Mouse (Mus musculus) G1E (cell line): Measurements from ENCODE around the gene Klhdc3. TPM values are rescaled to one million over a fixed set of nuclear protein-coding genes. Genes with fewer than 3 reads are reported as not detected.

Experiments used
- ATAC-seq: 2 replicates; pipeline ENCODE4 v1.8.0; 2016; ENCODE audit warnings: mild to moderate bottlenecking; ENCODE audit not compliant: insufficient number of reproducible peaks, poor library complexity, low FRiP score, severe bottlenecking; ENCODE audit errors: extremely low read depth
- DNase-seq: peaks from one replicate; pipeline ENCODE4 v3.0.0; 2012; ENCODE audit warnings: low spot score
- H3K27me3 ChIP-seq: 2 replicates; pipeline ENCODE4 v1.6.1; 2012; ENCODE audit warnings: mild to moderate bottlenecking, low read length, inconsistent platforms; ENCODE audit not compliant: insufficient read depth
- H3K36me3 ChIP-seq: replicated peaks from 2 replicates; pipeline ENCODE3; 2012; ENCODE audit warnings: mild to moderate bottlenecking, inconsistent platforms
- H3K4me1 ChIP-seq: 2 replicates; pipeline ENCODE4 v1.6.1; 2012; ENCODE audit warnings: low read depth, low read length, inconsistent platforms, mixed read lengths; ENCODE audit not compliant: insufficient read depth
- H3K4me3 ChIP-seq: 2 replicates; pipeline ENCODE4 v1.5.1; 2012; ENCODE audit warnings: low read depth, mild to moderate bottlenecking, inconsistent platforms, low read length, moderate library complexity, mixed read lengths
- H3K9me3 ChIP-seq: replicated peaks from 2 replicates; pipeline ENCODE4 v1.6.1; 2012; ENCODE audit warnings: inconsistent platforms
- CTCF ChIP-seq: IDR thresholded peaks from 2 replicates; pipeline ENCODE4 v1.5.1; 2012; ENCODE audit warnings: low read depth, low read length, inconsistent platforms, mixed read lengths
- GATA1 ChIP-seq: IDR thresholded peaks from 2 replicates; pipeline ENCODE4 v1.6.1; 2012; ENCODE audit warnings: borderline replicate concordance, low read length, inconsistent platforms, mixed read lengths
- GATA2 ChIP-seq: IDR thresholded peaks from 2 replicates; pipeline ENCODE4 v1.6.1; 2012; ENCODE audit warnings: low read depth, low read length, inconsistent platforms, borderline replicate concordance
- POLR2AphosphoS5 ChIP-seq: IDR thresholded peaks from 2 replicates; pipeline ENCODE4 v1.6.1; 2012; ENCODE audit warnings: low read depth, low read length, inconsistent platforms; ENCODE audit not compliant: insufficient replicate concordance
- TAL1 ChIP-seq: conservative IDR thresholded peaks from 2 replicates; pipeline ENCODE4 v1.6.1; 2012; ENCODE audit warnings: low read depth, low read length, inconsistent platforms, mixed read lengths
- polyA plus RNA-seq: library from polyadenylated mRNA; stranded (reverse); fragments of >175 nt; gene quantifications from 2 replicates; pipeline ENCODE4 v1.2.3, GENCODE M21; 2012
- total RNA-seq, 2 experiments: library from RNA; stranded (forward) in 1 of 2; stranded (reverse) in 1 of 2; fragments of 200-1000 nt in 1 of 2; fragments of >200 nt in 1 of 2; fragmentation: Nextera tagmentation in 1 of 2; gene quantifications; 2 replicates each; pipeline ENCODE4 v1.2.3; 2014 to 2017

Gene Klhdc3
- total and polyA plus RNA-seq, 3 experiments, result 26.0 to 221 (median 70.1) TPM

GRCm38 (mm10) chr17:46628791-46629684 is 51.7 kb downstream of the Klhdc3 start, which contains the start of gene Ptk7:
TSS of gene Ptk7 (minus strand) at chr17:46629504.
- DNase-seq (no peak), ATAC-seq (no peak)
- H3K4me1 ChIP-seq, result peaks cover 7% of the 10 kb centered on the region; the same call in 1 of the 2 replicates
- H3K4me3 ChIP-seq, result no peak within 1 kb of the TSS
- TF ChIP-seq GATA1 (no peak), GATA2 (no peak), POLR2AphosphoS5 (no peak), CTCF (no peak), TAL1 (no peak)
- H3K36me3 ChIP-seq, result no peaks in the 10 kb centered on the region
- no peaks in the 10 kb centered on the region for H3K9me3 ChIP-seq
- H3K27me3 ChIP-seq, result peaks cover 33% of the 10 kb centered on the region

- Histone ChIP-seq H3K27me3 (peaks cover 33% of the 10 kb centered on the region), H3K36me3 (no peaks in the 10 kb centered on the region), H3K4me3 (no peak overlapping the region), H3K4me1 (peaks cover 7% of the 10 kb centered on the region; the same call in 1 of the 2 replicates), H3K9me3 (no peaks in the 10 kb centered on the region)
- TF ChIP-seq CTCF (no peak), GATA2 (no peak), GATA1 (no peak), POLR2AphosphoS5 (no peak), TAL1 (no peak)
- no peak for DNase-seq
- no peak for ATAC-seq
These were observed 52.3 kb downstream of the Klhdc3 start for GRCm38 (mm10) chr17:46628471-46628790.

GRCm38 (mm10) chr17:46627409-46627808 is 53.3 kb downstream of the Klhdc3 start:
- no peak for ATAC-seq

GRCm38 (mm10) chr17:46624598-46624997 is 56.1 kb downstream of the Klhdc3 start:
- 0 out of 2 replicates have a peak, but pooled peaks cover under 1% of the 10 kb centered on the region for H3K4me1 ChIP-seq
- no peaks in the 10 kb centered on the region for H3K36me3 ChIP-seq
- H3K9me3 ChIP-seq, result no peaks in the 10 kb centered on the region
- DNase-seq (no peak), ATAC-seq (no peak)
- no peak overlapping the region for H3K4me3 ChIP-seq
- TF ChIP-seq GATA2 (no peak), TAL1 (no peak), CTCF (no peak), GATA1 (no peak), POLR2AphosphoS5 (no peak)
- H3K27me3 ChIP-seq, result peaks cover 37% of the 10 kb centered on the region

More at GRCm38 (mm10) chr17:46627409-46627808, 53.3 kb downstream of the Klhdc3 start:
- Histone ChIP-seq H3K27me3 (peaks cover 36% of the 10 kb centered on the region), H3K4me1 (peaks cover 7% of the 10 kb centered on the region; the same call in 1 of the 2 replicates), H3K4me3 (no peak overlapping the region), H3K36me3 (no peaks in the 10 kb centered on the region), H3K9me3 (no peaks in the 10 kb centered on the region)
- TF ChIP-seq GATA2 (no peak), GATA1 (no peak), CTCF (no peak), POLR2AphosphoS5 (no peak), TAL1 (no peak)
- no peak for DNase-seq

Other genes with a start within 250 kb of the Klhdc3 start
Only the 20 nearest of the 21 such genes appear.
- not detected in 2 replicates for gene Ttbk1, start 193.2 kb downstream of the Klhdc3 start, total RNA-seq (2014; fragmentation: Nextera tagmentation)
- 0.11 and 0.52 TPM in 2 replicates for gene Ttbk1, start 193.2 kb downstream of the Klhdc3 start, total RNA-seq (2017)
- 0.01 TPM in 1 of 2 replicates, not detected in the other for gene Ttbk1, start 193.2 kb downstream of the Klhdc3 start, polyA plus RNA-seq
- 26.0 and 29.8 TPM in 2 replicates for gene Dnph1, start 184.2 kb downstream of the Klhdc3 start, total RNA-seq (2014; fragmentation: Nextera tagmentation)
- 18.8 and 24.9 TPM in 2 replicates for gene Dnph1, start 184.2 kb downstream of the Klhdc3 start, total RNA-seq (2017)
- 36.9 and 38.1 TPM in 2 replicates for gene Dnph1, start 184.2 kb downstream of the Klhdc3 start, polyA plus RNA-seq
- gene Cul9, start 134.5 kb downstream of the Klhdc3 start, total RNA-seq (2014; fragmentation: Nextera tagmentation), result 0.24 and 0.45 TPM in 2 replicates
- 0.76 and 0.81 TPM in 2 replicates for gene Cul9, start 134.5 kb downstream of the Klhdc3 start, total RNA-seq (2017)
- 0.66 and 0.70 TPM in 2 replicates for gene Cul9, start 134.5 kb downstream of the Klhdc3 start, polyA plus RNA-seq
- 52.7 and 60.3 TPM in 2 replicates for gene Srf, start 124.7 kb downstream of the Klhdc3 start, total RNA-seq (2014; fragmentation: Nextera tagmentation)
- 18.4 and 22.7 TPM in 2 replicates for gene Srf, start 124.7 kb downstream of the Klhdc3 start, total RNA-seq (2017)
- 113 and 114 TPM in 2 replicates for gene Srf, start 124.7 kb downstream of the Klhdc3 start, polyA plus RNA-seq
- gene Ptk7, start 51.4 kb downstream of the Klhdc3 start, total RNA-seq (2014; fragmentation: Nextera tagmentation), result not detected in 2 replicates
- gene Ptk7, start 51.4 kb downstream of the Klhdc3 start, total RNA-seq (2017), result 0.05 TPM in 1 of 2 replicates, not detected in the other
- 0.01 TPM in 1 of 2 replicates, not detected in the other for gene Ptk7, start 51.4 kb downstream of the Klhdc3 start, polyA plus RNA-seq
- 1.3 and 2.1 TPM in 2 replicates for gene Klc4, start 34.9 kb downstream of the Klhdc3 start, total RNA-seq (2014; fragmentation: Nextera tagmentation)
- gene Klc4, start 34.9 kb downstream of the Klhdc3 start, total RNA-seq (2017), result 8.9 and 10.2 TPM in 2 replicates
- 11.7 and 12.3 TPM in 2 replicates for gene Klc4, start 34.9 kb downstream of the Klhdc3 start, polyA plus RNA-seq
- 44.7 and 59.4 TPM in 2 replicates for gene Mrpl2, start 34.7 kb downstream of the Klhdc3 start, total RNA-seq (2014; fragmentation: Nextera tagmentation)
- gene Mrpl2, start 34.7 kb downstream of the Klhdc3 start, total RNA-seq (2017), result 76.3 and 107 TPM in 2 replicates
- 853 and 1,060 TPM in 2 replicates for gene Mrpl2, start 34.7 kb downstream of the Klhdc3 start, polyA plus RNA-seq
- gene Cul7, start 30.6 kb downstream of the Klhdc3 start, total RNA-seq (2014; fragmentation: Nextera tagmentation), result 44.1 and 47.4 TPM in 2 replicates
- gene Cul7, start 30.6 kb downstream of the Klhdc3 start, total RNA-seq (2017), result 27.4 and 30.0 TPM in 2 replicates
- 136 and 142 TPM in 2 replicates for gene Cul7, start 30.6 kb downstream of the Klhdc3 start, polyA plus RNA-seq
- 12.2 and 13.2 TPM in 2 replicates for gene Rrp36, start 6.6 kb downstream of the Klhdc3 start, total RNA-seq (2014; fragmentation: Nextera tagmentation)
- gene Rrp36, start 6.6 kb downstream of the Klhdc3 start, total RNA-seq (2017), result 48.0 and 67.2 TPM in 2 replicates
- 39.0 and 45.0 TPM in 2 replicates for gene Rrp36, start 6.6 kb downstream of the Klhdc3 start, polyA plus RNA-seq
- gene Mea1, start 2.1 kb downstream of the Klhdc3 start, total RNA-seq (2014; fragmentation: Nextera tagmentation), result 37.1 and 42.4 TPM in 2 replicates
- gene Mea1, start 2.1 kb downstream of the Klhdc3 start, total RNA-seq (2017), result 79.5 and 83.8 TPM in 2 replicates
- gene Mea1, start 2.1 kb downstream of the Klhdc3 start, polyA plus RNA-seq, result 84.7 and 105 TPM in 2 replicates
- gene Ppp2r5d, start 24.2 kb upstream of the Klhdc3 start, total RNA-seq (2014; fragmentation: Nextera tagmentation), result 55.2 and 56.6 TPM in 2 replicates
- 33.9 and 40.1 TPM in 2 replicates for gene Ppp2r5d, start 24.2 kb upstream of the Klhdc3 start, total RNA-seq (2017)
- 78.5 and 83.4 TPM in 2 replicates for gene Ppp2r5d, start 24.2 kb upstream of the Klhdc3 start, polyA plus RNA-seq
- gene Pex6, start 30.5 kb upstream of the Klhdc3 start, total RNA-seq (2014; fragmentation: Nextera tagmentation), result 19.8 and 22.1 TPM in 2 replicates
- 14.3 and 17.3 TPM in 2 replicates for gene Pex6, start 30.5 kb upstream of the Klhdc3 start, total RNA-seq (2017)
- gene Pex6, start 30.5 kb upstream of the Klhdc3 start, polyA plus RNA-seq, result 52.6 and 56.0 TPM in 2 replicates
- gene Gnmt, start 48.3 kb upstream of the Klhdc3 start, total RNA-seq (2014; fragmentation: Nextera tagmentation), result not detected in 2 replicates
- 0.52 TPM in 1 of 2 replicates, not detected in the other for gene Gnmt, start 48.3 kb upstream of the Klhdc3 start, total RNA-seq (2017)
- 0.17 TPM in 1 of 2 replicates, not detected in the other for gene Gnmt, start 48.3 kb upstream of the Klhdc3 start, polyA plus RNA-seq
- 12.8 and 14.4 TPM in 2 replicates for gene Cnpy3, start 71.3 kb upstream of the Klhdc3 start, total RNA-seq (2014; fragmentation: Nextera tagmentation)
- 36.3 and 41.1 TPM in 2 replicates for gene Cnpy3, start 71.3 kb upstream of the Klhdc3 start, total RNA-seq (2017)
- gene Cnpy3, start 71.3 kb upstream of the Klhdc3 start, polyA plus RNA-seq, result 96.9 and 114 TPM in 2 replicates
- gene Ptcra, start 82.8 kb upstream of the Klhdc3 start, total RNA-seq (2014; fragmentation: Nextera tagmentation), result not detected in 2 replicates
- 0.12 and 0.27 TPM in 2 replicates for gene Ptcra, start 82.8 kb upstream of the Klhdc3 start, total RNA-seq (2017)
- 0.04 and 0.07 TPM in 2 replicates for gene Ptcra, start 82.8 kb upstream of the Klhdc3 start, polyA plus RNA-seq
- 26.8 and 33.4 TPM in 2 replicates for gene 2310039H08Rik, start 91.7 kb upstream of the Klhdc3 start, total RNA-seq (2014; fragmentation: Nextera tagmentation)
- gene 2310039H08Rik, start 91.7 kb upstream of the Klhdc3 start, total RNA-seq (2017), result 17.4 and 24.3 TPM in 2 replicates
- 129 and 189 TPM in 2 replicates for gene 2310039H08Rik, start 91.7 kb upstream of the Klhdc3 start, polyA plus RNA-seq
- gene Rpl7l1, start 101.8 kb upstream of the Klhdc3 start, total RNA-seq (2014; fragmentation: Nextera tagmentation), result 154 and 166 TPM in 2 replicates
- gene Rpl7l1, start 101.8 kb upstream of the Klhdc3 start, total RNA-seq (2017), result 159 and 181 TPM in 2 replicates
- gene Rpl7l1, start 101.8 kb upstream of the Klhdc3 start, polyA plus RNA-seq, result 7.0 and 11.3 TPM in 2 replicates
- 34.4 and 41.2 TPM in 2 replicates for gene Bicral, start 177.6 kb upstream of the Klhdc3 start, total RNA-seq (2014; fragmentation: Nextera tagmentation)
- 9.2 and 13.4 TPM in 2 replicates for gene Bicral, start 177.6 kb upstream of the Klhdc3 start, total RNA-seq (2017)
- gene Bicral, start 177.6 kb upstream of the Klhdc3 start, polyA plus RNA-seq, result 10.7 and 12.9 TPM in 2 replicates
- gene Tbcc, start 209.8 kb upstream of the Klhdc3 start, total RNA-seq (2014; fragmentation: Nextera tagmentation), result 7.5 and 10.1 TPM in 2 replicates
- 18.6 and 21.3 TPM in 2 replicates for gene Tbcc, start 209.8 kb upstream of the Klhdc3 start, total RNA-seq (2017)
- gene Tbcc, start 209.8 kb upstream of the Klhdc3 start, polyA plus RNA-seq, result 20.0 and 27.5 TPM in 2 replicates
- not detected in 2 replicates for gene Prph2, start 229.5 kb upstream of the Klhdc3 start, total RNA-seq (2014; fragmentation: Nextera tagmentation)
- gene Prph2, start 229.5 kb upstream of the Klhdc3 start, total RNA-seq (2017), result 0.05 TPM in 1 of 2 replicates, not detected in the other
- gene Prph2, start 229.5 kb upstream of the Klhdc3 start, polyA plus RNA-seq, result not detected in 2 replicates